Mouse (Mus musculus): Measurements from ENCODE around the gene Nsdhl.

The Nsdhl gene

DNA sequence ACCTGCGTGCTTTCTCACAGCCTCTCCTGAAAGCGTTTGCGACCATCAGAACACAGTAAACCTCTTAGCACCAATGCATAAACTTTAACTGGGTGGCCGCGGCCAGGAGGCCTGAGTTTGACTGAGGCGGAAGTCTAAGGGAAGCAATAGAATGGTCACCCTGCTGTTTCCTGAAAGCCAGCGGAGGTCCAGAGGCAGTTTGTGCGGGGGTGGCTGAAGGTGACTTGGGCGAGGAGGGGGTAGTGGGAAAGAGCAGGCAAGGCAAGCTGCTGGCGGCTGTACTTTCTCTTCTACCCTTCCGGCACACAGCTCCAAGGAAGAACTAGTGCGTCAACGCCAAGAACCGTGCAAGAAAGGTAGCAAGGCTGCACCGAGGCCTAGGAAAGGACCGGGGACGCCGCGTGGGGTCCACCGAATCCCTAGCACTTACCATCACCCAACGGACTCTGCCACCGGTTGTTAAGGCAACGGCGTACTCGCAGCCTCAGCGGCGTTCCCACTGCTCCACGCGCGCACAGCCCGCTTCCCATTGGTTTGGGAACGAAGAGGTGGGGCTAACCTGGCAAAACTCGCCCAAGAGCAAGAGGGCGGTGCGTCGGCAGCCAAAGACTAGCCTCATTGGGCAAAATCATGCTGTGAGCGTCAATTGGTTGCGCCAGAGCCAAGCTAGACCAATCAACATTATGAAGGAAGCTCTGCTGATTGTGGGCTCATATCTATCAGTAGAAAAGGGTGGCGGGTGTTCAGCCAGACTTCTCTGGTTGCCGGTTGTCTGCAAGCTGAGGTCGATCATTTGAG is at the start of gene Nsdhl, which contains the start of gene Cetn2:
Nsdhl (plus strand) TSS at position 674 of the 798 bp plus-strand sequence.
Cetn2 (minus strand) TSS at position 528 of the 798 bp plus-strand sequence.
- DNase-seq (ENCODE audit: inconsistent age in 2 of 2, low spot score in 1 of 2) = peak; percentile 91 to 95

DNA sequence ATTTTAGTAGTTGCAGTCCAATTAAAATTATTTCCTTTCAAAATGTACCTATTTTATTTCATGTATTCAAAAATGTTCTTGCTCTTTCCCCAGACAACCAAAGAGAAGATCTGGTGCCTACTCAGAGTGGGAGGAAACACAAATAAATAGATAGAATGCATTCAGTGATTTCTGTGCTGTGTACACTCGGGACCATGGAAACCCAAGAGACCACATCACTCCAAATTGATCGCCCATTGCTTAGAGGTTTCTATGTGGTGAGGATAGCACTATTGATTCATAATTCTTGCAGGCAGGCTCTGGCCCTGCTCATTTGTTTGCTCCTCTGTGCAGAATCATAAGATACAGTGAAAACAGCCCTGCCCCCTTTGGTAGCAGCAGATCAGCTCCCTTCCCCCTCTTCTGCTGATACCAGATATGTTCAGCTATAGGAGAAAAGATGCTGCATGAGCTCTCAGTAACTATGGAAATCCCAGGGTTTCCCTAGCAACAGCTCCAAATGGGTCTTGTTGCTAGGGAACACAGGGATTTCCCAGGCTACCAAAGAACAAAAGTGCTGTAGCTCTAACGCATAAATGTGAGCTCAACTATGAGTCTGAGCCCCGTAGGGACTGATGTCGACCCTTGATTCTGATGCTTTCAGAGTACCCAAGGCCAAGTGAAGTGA is 22.8 kb upstream of the Nsdhl start:
- DNase-seq (ENCODE audit: inconsistent age in 2 of 2, low spot score in 1 of 2) = no peak

DNA sequence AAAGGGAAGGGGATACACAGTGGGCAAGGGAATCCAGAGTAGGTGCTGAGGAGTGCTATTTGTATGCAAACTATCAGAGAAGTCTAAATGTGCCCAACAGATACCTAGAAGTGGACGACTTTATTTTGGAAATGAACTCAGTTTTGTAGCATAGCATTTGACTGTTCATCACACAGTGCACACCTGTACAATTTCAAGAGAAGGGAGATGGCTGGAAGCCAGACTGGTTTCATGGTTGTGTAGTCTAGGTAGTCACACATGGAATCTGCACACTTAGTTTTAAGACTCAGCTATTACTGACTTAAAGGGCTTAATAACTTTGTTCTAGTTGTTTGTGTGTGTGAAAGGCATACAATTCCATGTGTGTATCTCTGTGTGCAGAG is 22.3 kb upstream of the Nsdhl start:
- no peak for DNase-seq (ENCODE audit: inconsistent age in 2 of 2, low spot score in 1 of 2)

GRCm38 (mm10) chrX:72902530-72902929 is 15.8 kb upstream of the Nsdhl start:
- DNase-seq (ENCODE audit: inconsistent age in 2 of 2, low spot score in 1 of 2) = no peak

GRCm38 (mm10) chrX:72907619-72908403 is 10.5 kb upstream of the Nsdhl start:
- DNase-seq (ENCODE audit: inconsistent age in 2 of 2, low spot score in 1 of 2) = no peak

DNA sequence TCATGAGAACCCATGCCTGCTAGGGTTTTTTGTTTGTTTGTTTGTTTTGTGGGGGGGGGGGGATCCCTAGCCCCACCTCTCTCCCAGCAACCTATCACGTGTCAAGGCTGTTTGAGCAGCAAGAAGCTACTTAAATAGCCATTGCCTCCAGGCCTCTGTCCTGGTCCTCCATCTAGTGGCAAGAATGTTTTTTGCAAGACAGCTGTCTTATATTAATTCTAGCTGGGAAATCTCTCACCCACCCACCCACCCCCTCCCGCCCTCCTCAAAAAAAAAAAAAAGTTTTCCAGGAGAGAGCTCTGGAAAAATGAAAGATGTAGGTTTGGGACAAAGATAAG is 10.0 kb upstream of the Nsdhl start:
- DNase-seq (ENCODE audit: inconsistent age in 2 of 2, low spot score in 1 of 2) = no peak

- peak in 1 of 2 experiments; percentile 25 for DNase-seq (ENCODE audit: inconsistent age in 2 of 2, low spot score in 1 of 2)
Measured at GRCm38 (mm10) chrX:72911611-72912010, 6.7 kb upstream of the Nsdhl start.

- DNase-seq (ENCODE audit: inconsistent age in 2 of 2, low spot score in 1 of 2) = no peak
Measured at GRCm38 (mm10) chrX:72918682-72919059, 314 bp downstream of the Nsdhl start.

- no peak for DNase-seq (ENCODE audit: inconsistent age in 2 of 2, low spot score in 1 of 2)
Measured at GRCm38 (mm10) chrX:72921391-72921790, 3.0 kb downstream of the Nsdhl start.

GRCm38 (mm10) chrX:72953464-72953863 is 35.1 kb downstream of the Nsdhl start:
- peak; percentile 7 to 24 for DNase-seq (ENCODE audit: inconsistent age in 2 of 2, low spot score in 1 of 2)

DNA sequence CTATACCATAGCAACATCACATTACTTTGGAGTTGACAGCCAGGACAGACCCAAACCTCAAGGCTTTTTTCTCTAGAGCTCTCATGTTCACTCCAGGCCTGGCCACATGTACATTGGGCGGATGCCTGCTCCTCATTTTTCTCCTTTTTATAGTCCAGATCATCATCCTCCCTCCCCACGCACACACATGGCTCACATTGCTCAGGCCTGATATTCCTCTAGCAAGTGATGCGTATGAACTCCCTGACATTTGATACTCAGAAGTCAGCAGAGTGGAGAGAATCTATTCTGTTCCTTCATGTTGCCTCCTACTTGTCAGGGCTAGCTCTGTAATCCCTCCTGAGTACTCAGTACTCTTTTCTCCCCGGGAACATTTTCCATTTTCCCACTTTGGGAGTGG is 38.1 kb downstream of the Nsdhl start:
- no peak for DNase-seq (ENCODE audit: inconsistent age in 2 of 2, low spot score in 1 of 2)

DNA sequence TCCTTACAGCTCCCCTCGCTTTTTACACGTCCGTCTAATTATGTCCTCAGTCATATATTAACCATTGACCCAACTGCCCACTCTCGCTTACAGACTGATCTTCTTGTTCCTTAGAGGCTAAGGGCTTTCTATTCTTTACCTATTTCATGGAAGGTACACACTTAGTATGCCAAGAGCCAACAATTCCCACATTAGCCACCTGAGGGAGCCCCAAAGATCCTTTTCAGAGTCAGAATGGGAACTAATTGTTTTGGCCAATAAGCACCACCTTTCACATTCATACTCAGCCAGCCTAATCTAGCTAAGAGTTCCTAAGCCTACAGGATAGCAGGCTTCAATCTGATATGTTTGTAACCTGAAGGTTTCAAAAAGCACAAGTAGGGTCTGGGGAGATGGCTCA is 42.1 kb downstream of the Nsdhl start:
- DNase-seq (ENCODE audit: inconsistent age in 2 of 2, low spot score in 1 of 2) = no peak

- no peak for DNase-seq (ENCODE audit: inconsistent age in 2 of 2, low spot score in 1 of 2)
Measured at GRCm38 (mm10) chrX:72961511-72961910, 43.2 kb downstream of the Nsdhl start.

GRCm38 (mm10) chrX:72962743-72963142 is 44.4 kb downstream of the Nsdhl start:
- DNase-seq (ENCODE audit: inconsistent age in 2 of 2, low spot score in 1 of 2) = no peak

GRCm38 (mm10) chrX:72982831-72983230 is 64.5 kb downstream of the Nsdhl start:
- peak in 1 of 2 experiments; percentile 36 for DNase-seq (ENCODE audit: inconsistent age in 2 of 2, low spot score in 1 of 2)

DNA sequence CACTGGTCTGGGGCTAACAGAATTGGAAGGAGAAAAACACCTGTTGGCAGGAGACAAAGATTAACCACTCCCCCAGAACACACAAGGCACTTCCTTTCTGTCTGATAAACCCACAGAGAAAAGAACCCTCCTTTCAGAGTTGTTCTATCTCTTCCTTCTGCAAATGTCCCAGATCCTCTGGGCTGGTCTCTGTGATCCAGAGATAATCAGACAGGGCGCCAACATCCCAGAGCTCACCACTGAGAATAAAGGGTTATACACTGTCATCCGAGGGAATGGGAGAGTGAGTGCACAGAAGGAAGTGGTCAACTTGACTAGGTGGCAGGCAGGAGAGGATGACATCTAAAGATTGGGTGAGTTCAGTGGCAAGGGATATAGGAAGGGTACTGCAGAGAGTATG is 67.2 kb downstream of the Nsdhl start:
- no peak for DNase-seq (ENCODE audit: inconsistent age in 2 of 2, low spot score in 1 of 2)

DNA sequence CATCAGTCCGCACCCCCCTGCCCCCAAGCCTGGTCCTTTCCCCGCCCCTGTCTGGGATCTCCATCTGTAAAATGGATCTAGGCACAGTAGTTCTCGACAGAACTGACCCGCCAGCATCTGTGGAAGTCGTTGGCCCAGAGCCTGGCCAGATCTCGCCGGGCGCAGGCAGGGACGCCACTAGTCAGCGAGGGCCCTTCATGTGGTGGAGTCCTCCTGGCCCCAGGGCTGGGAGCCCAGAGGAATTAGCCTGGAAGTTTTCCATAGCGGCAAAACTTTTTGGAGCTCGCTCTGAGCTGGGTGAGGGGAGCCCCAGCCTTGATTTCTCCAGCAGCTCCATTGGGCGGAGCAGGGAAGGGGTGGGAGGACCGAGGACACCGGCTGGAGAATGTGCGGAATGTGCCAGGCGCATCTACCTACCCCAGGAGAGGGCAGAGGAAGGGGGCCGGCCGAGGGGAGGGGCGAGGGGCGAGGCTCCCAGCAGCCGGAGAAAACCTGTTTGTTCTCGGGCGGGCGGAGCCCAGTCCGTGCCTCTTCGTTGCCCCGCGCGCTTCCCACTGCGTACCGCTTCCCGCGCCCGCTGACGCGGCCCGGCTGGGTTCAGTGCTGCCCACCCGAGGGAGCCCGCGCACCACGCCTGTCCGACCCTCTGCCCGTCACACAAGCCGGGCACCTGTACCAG is 68.6 kb downstream of the Nsdhl start, which contains the start of gene Zfp185:
Zfp185 (plus strand) TSS at position 499 of the 679 bp plus-strand sequence.
- DNase-seq (ENCODE audit: inconsistent age in 2 of 2, low spot score in 1 of 2) = peak; percentile 34 to 65

DNA sequence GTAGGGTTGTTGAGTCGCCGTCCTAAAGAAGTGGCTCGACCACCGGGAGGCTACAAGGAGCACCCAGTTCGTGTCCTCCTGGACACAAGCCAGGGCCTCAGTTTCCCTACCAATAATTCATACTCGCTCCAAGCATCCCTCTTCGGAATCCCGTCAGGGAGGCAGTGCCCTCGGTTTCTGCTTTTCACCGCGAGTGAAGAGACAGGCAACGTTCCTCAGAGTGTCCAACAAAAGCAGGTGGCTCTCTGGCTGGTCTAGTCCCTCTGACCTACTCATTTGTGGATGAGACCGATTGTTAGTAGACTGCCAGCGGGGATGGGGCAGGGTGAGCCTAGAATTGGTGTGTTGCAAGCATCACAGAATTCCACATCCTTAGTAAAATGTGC is 69.2 kb downstream of the Nsdhl start:
- DNase-seq (ENCODE audit: inconsistent age in 2 of 2, low spot score in 1 of 2) = no peak

GRCm38 (mm10) chrX:72988431-72988830 is 70.1 kb downstream of the Nsdhl start:
- no peak for DNase-seq (ENCODE audit: inconsistent age in 2 of 2, low spot score in 1 of 2)

- peak; percentile 40 to 51 for DNase-seq (ENCODE audit: inconsistent age in 2 of 2, low spot score in 1 of 2)
Measured at GRCm38 (mm10) chrX:72990581-72990980, 72.2 kb downstream of the Nsdhl start.

GRCm38 (mm10) chrX:72992291-72992919 is 74.0 kb downstream of the Nsdhl start:
- peak in 1 of 2 experiments; percentile 46 for DNase-seq (ENCODE audit: inconsistent age in 2 of 2, low spot score in 1 of 2)

All from adrenal gland, adult (tissue).